Mouse (Mus musculus) heart, embryonic 16.5 days (tissue): ENCODE measurements at regions not wholly inside any gene's neighbourhood (a gene's known extent, or its start where the extent isn't known, plus 50 kb on each side); places are given as distances from the start of the nearest gene placed in this dataset.

ENCODE experiments used
- ATAC-seq: fragments of 200-750 bp; cut with Nextera tagmentation; replicated peaks from 2 replicates; pipeline ENCODE4 v1.8.0; 2017; ENCODE audit warnings: moderate number of reproducible peaks; ENCODE audit not compliant: insufficient read depth, low FRiP score; ENCODE audit errors: extremely low read depth
- H3K27ac ChIP-seq: fragments of 300-500 bp; sonication (generic); 2 replicates; pipeline ENCODE4 v1.5.1; 2014; ENCODE audit warnings: mild to moderate bottlenecking, low read length, control low read depth, moderate library complexity
- H3K27me3 ChIP-seq: fragments of 300-500 bp; sonication (generic); 2 replicates; pipeline ENCODE4 v1.6.1; 2014; ENCODE audit warnings: low read length, mixed read lengths; ENCODE audit not compliant: control insufficient read depth, insufficient read depth
- H3K36me3 ChIP-seq: fragments of 300-500 bp; sonication (generic); 2 replicates; pipeline ENCODE4 v1.6.1; 2014; ENCODE audit not compliant: control insufficient read depth, insufficient read depth
- H3K4me1 ChIP-seq: fragments of 300-500 bp; sonication (generic); 2 replicates; pipeline ENCODE4 v1.6.1; 2014; ENCODE audit warnings: low read length, mixed read lengths; ENCODE audit not compliant: control insufficient read depth, insufficient read depth
- H3K4me2 ChIP-seq: fragments of 300-500 bp; sonication (generic); 2 replicates; pipeline ENCODE4 v1.6.1; 2014; ENCODE audit warnings: low read depth, mild to moderate bottlenecking, control low read depth, low read length
- H3K4me3 ChIP-seq: fragments of 300-500 bp; sonication (generic); 2 replicates; pipeline ENCODE4 v1.5.1; 2014; ENCODE audit warnings: mild to moderate bottlenecking, control low read depth, low read length
- H3K9ac ChIP-seq: fragments of 300-500 bp; sonication (generic); 2 replicates; pipeline ENCODE4 v1.6.1; 2014; ENCODE audit warnings: low read length, control low read depth
- H3K9me3 ChIP-seq: fragments of 300-500 bp; sonication (generic); replicated peaks from 2 replicates; pipeline ENCODE4 v1.6.1; 2016; ENCODE audit warnings: low read length; ENCODE audit not compliant: control insufficient read depth
- WGBS: fragments of 180-500 bp; shearing (Covaris S2); extraction: QIAGEN DNeasy Blood & Tissue Kit; methylation state at CpG from one replicate; pipeline ENCODE4 v1.1.7; 2014; 5-methylcytosine and 5-hydroxymethylcytosine counted together

DNA sequence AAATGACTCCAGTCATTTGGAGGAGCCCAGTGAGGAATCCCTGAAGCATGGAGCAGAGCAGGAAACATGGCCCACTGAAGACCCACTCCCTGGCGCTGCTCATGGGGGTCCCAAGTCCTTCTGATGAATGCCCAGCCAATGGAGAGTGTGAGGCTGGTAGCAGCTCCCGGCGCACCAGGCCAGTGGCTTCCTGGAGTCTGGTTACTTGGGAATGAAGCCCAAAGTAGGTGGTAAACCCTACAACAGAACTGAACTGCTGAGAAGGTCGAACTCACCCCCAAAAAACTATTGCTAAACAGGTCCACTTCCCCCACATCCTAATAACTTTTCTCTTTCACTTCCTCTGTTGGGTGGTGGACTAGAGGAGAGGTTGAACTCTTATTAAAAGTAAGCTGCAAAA is 183.3 kb upstream of the Pde3a start:
- Histone ChIP-seq H3K4me2 (no peak overlapping the region), H3K9ac (no peak overlapping the region), H3K4me1 (no peaks in the 10 kb centered on the region), H3K27ac (no peak overlapping the region), H3K27me3 (no peaks in the 10 kb centered on the region), H3K9me3 (no peaks in the 10 kb centered on the region; the same call in 1 of the 2 replicates), H3K36me3 (no peaks in the 10 kb centered on the region), H3K4me3 (no peak overlapping the region)
- WGBS = 74% methylated on average over 4 of the region's 4 CpGs
- ATAC-seq = no peak

DNA sequence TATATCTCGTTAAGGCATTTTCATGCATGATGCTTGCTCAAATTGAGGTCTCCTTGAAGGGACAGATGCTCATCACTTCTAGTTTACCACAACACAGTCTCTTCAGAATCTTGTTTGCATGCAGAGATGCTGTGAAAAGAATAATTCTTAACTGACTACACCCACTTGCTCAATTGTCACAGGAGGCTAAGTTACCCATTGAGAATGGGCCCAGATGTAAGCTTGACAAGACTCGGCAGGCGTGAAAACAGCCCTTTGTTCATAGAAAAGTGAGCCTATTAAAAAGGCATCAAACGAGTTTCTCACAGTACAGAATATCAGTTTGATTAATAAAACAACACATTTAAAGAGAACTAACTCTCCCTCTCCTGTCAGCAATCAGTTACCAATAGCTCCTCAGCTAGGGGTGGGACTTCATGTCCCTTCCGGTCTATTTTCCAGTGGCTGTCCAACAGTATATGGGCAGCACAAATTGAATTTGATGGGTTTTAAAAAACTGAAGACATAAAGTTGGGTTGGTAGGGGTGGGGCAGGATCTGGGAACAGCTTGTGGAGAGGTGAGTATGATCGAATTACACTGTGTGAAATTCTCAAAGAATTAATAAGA is 180.1 kb upstream of the Pde3a start:
- Histone ChIP-seq H3K4me3 (no peak overlapping the region), H3K27ac (no peak overlapping the region), H3K4me2 (no peak overlapping the region), H3K9me3 (no peaks in the 10 kb centered on the region; the same call in 1 of the 2 replicates), H3K27me3 (no peaks in the 10 kb centered on the region), H3K36me3 (no peaks in the 10 kb centered on the region), H3K9ac (no peak overlapping the region), H3K4me1 (no peaks in the 10 kb centered on the region)
- WGBS = 84% methylated on average over 6 of the region's 6 CpGs
- ATAC-seq = no peak

DNA sequence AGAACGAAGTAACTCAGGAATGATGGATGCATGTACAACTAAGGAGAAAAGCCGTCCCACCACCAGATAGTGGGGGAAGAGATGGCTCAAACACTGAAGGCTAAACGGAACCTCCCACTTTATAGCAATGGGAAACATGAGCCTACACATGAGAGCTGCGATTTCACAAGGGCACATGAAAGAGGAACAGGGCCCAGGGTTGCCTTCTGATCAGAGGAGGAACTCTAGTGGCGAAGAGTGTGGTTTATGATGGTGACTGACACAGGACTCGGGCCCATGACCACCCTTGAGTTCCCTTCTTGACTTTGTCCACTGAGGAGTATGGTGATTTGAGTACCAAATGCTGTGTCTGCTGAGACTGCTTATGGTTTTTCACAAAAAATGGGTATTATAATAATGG is 179.2 kb upstream of the Pde3a start:
- Histone ChIP-seq H3K4me2 (no peak overlapping the region), H3K4me1 (no peaks in the 10 kb centered on the region), H3K9ac (no peak overlapping the region), H3K27ac (no peak overlapping the region), H3K36me3 (no peaks in the 10 kb centered on the region), H3K27me3 (no peaks in the 10 kb centered on the region), H3K9me3 (no peaks in the 10 kb centered on the region), H3K4me3 (no peak overlapping the region)
- ATAC-seq = no peak
- WGBS = 81% methylated on average over 6 of the region's 6 CpGs

DNA sequence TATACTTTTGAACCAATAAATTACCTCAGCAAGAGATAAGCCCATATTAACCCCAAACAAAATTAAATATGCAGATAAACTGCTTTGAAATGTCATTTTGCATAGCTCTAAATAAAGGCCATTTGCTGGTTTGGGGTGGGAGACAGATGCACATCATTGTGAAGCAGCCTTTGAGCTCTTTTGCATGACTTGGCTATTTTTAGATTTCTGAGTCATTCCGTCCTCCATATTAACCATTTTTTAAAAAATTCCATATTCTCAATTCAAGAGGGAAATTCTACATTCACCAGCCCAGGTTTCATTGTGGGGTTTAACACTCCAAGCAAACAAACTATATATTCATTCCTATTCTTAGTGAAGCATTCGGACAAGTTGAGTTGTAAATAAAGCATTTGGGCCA is 177.6 kb upstream of the Pde3a start:
- Histone ChIP-seq H3K9me3 (no peaks in the 10 kb centered on the region), H3K9ac (no peak overlapping the region), H3K4me2 (no peak overlapping the region), H3K36me3 (no peaks in the 10 kb centered on the region), H3K4me3 (no peak overlapping the region), H3K27me3 (no peaks in the 10 kb centered on the region), H3K27ac (no peak overlapping the region), H3K4me1 (no peaks in the 10 kb centered on the region)
- ATAC-seq = no peak
- 66% methylated on average over 2 of the region's 2 CpGs for WGBS

DNA sequence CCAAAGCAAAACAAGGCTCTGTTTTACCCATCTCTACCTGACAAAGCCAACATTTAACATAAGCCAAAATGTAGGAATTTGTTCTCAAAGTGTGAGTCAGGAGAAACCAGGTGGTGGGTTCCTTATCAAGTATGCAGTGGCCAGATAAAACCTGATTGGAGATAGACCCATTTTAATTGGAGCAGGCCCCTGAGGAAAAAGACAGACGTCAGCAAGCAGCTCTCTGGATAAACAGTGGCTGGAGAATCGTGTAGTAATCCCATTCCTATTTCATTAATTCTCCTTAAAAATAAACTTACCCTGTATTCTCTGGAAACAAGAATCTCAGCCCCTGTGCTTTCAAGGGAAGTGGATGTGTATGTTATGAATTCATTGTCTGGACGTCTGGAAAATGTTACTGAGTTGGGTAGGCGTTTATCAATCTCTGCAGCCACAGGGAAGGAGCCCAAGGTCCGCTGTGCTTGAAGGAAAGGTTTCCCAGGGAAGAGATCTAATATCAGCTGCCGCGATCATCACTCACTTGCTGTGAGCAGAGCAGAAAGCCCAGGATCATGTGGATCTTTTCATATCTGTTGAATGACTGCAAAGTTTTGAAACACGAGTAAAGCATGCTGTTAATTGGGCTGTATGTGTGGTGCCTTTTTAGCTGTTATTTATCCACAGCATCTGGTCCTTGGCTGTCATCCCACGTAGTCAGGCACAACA is 157.8 kb upstream of the Pde3a start:
- H3K9ac ChIP-seq = no peak overlapping the region
- H3K4me3 ChIP-seq = no peak overlapping the region
- no peak overlapping the region for H3K4me2 ChIP-seq
- peak; percentile 28; the same call in 1 of the 2 replicates for ATAC-seq
- WGBS = 32% methylated on average over 9 of the region's 9 CpGs
- no peaks in the 10 kb centered on the region for H3K27me3 ChIP-seq
- H3K9me3 ChIP-seq = no peaks in the 10 kb centered on the region
- H3K36me3 ChIP-seq = no peaks in the 10 kb centered on the region
- H3K4me1 ChIP-seq = no peaks in the 10 kb centered on the region; the same call in 1 of the 2 replicates
- peak overlapping the region; percentile 55 for H3K27ac ChIP-seq

DNA sequence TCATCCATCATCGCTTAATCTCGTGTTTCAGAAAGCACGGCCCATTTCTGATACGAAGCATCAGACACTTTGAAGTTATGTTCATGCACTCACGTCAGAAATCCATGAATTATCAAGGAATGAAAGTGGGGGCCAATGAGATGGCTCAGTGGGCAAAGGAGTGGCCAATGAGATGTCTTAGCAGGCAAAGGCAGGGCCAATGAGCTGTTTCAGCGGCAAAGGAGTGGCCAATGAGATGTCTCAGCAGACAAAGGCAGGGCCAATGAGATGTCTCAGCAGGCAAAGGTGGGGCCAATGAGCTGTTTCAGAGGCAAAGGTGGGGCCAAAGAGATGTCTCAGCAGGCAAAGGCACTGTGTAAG is 157.3 kb upstream of the Pde3a start:
- Histone ChIP-seq H3K4me1 (no peaks in the 10 kb centered on the region; the same call in 1 of the 2 replicates), H3K4me3 (no peak overlapping the region), H3K27ac (no peak overlapping the region), H3K36me3 (no peaks in the 10 kb centered on the region), H3K27me3 (no peaks in the 10 kb centered on the region), H3K4me2 (no peak overlapping the region), H3K9ac (no peak overlapping the region), H3K9me3 (no peaks in the 10 kb centered on the region)
- WGBS = 58% methylated on average over 6 of the region's 6 CpGs
- peak; percentile 28; the same call in 1 of the 2 replicates for ATAC-seq

DNA sequence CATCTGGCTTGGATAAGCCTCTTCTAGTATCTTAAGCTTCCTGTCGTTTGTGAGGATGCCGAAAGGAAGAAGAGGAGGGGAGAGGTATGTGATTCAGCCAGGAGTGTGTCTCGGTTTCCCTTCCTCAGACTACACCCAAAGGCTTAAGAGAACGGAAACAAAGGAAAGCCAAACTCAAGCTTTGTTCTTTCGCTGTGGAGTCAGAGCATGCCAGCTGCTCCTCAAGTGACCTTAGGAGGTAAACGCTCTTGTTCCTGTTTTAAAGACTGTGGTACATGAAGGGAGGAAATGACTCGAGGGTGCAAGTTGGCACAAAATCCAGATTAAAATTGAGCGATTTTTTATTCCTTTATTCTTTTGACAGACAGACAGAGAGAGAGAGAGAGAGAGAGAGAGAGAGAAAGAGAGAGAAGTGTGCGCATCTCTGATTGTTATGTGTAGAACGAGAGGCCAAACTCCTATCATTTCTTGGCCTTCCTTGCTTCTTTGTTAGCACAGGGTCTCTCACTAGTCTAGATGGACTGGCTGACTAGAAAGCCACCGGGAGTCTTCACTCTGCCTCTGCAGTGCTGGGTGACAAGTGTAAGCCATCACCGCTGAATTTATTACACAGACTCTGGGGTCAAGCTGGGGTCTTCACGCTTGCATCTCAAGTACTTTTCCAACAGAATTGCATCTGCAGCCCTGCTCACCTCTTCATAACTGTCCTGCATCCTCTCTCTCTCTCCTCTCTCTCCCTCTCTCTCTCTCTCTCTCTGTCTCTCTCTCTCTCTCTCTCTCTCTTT is 151.5 kb upstream of the Pde3a start:
- H3K4me2 ChIP-seq = no peak overlapping the region
- H3K27me3 ChIP-seq = no peaks in the 10 kb centered on the region
- H3K4me3 ChIP-seq = no peak overlapping the region
- no peaks in the 10 kb centered on the region for H3K9me3 ChIP-seq
- H3K4me1 ChIP-seq = peaks cover 3% of the 10 kb centered on the region; the same call in 1 of the 2 replicates
- no peak overlapping the region for H3K9ac ChIP-seq
- no peak overlapping the region for H3K27ac ChIP-seq
- WGBS = 39% methylated on average over 13 of the region's 13 CpGs
- no peaks in the 10 kb centered on the region for H3K36me3 ChIP-seq
- ATAC-seq = no peak

DNA sequence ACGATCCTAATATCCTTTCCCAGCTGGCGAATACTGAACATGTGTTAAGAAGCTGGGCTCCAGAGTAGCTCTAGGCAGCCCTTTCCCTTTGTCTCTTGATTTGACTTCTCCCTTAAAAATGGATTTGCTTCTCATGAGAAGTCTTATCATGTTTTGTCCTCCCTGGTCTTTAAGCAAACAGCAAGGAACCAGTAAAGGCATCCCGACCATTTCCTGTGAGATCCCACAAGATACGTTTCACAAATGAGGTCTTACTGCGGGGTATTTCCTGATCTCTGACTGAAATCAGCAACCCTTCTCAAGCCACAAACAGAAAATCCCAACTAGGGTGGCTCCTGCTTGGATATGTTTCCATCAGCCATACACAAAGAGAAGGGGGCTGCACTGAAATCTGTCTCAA is 130.8 kb upstream of the Pde3a start:
- H3K9me3 ChIP-seq = no peaks in the 10 kb centered on the region
- WGBS = 52% methylated on average over 5 of the region's 5 CpGs
- H3K27ac ChIP-seq = no peak overlapping the region
- no peaks in the 10 kb centered on the region for H3K27me3 ChIP-seq
- no peak for ATAC-seq
- H3K4me2 ChIP-seq = no peak overlapping the region
- H3K4me3 ChIP-seq = no peak overlapping the region
- H3K4me1 ChIP-seq = no peaks in the 10 kb centered on the region
- no peak overlapping the region for H3K9ac ChIP-seq
- no peaks in the 10 kb centered on the region for H3K36me3 ChIP-seq
